Mouse (Mus musculus): ENCODE results near the gene Acsl3. TPM values are rescaled to one million over a fixed set of nuclear protein-coding genes. Genes with fewer than 3 reads are reported as not detected.

Acsl3 gene
- polyA plus RNA-seq, 1 experiment, result 22.0 TPM

- DNase-seq (ENCODE audit: low read depth), result no peak
Measured at GRCm38 (mm10) chr1:78742198-78742597, 84.6 kb downstream of the Acsl3 start.

GRCm38 (mm10) chr1:78743318-78743717 is 85.7 kb downstream of the Acsl3 start:
- no peak for DNase-seq (ENCODE audit: low read depth)

- DNase-seq (ENCODE audit: low read depth), result no peak
Measured at GRCm38 (mm10) chr1:78745230-78745777, 87.7 kb downstream of the Acsl3 start.

Other genes with a start within 250 kb of the Acsl3 start
- gene Farsb, start 168.9 kb upstream of the Acsl3 start, polyA plus RNA-seq (2012; rRNA removed), result 22.2 and 24.1 TPM in 2 replicates
- gene Mogat1, start 146.8 kb upstream of the Acsl3 start, polyA plus RNA-seq (2012; rRNA removed), result 29.1 and 35.3 TPM in 2 replicates
- 0.23 and 1.1 TPM in 2 replicates for gene BC035947, start 145.7 kb upstream of the Acsl3 start, polyA plus RNA-seq (2012; rRNA removed)
- gene Utp14b, start 213 bp downstream of the Acsl3 start, polyA plus RNA-seq (2012; rRNA removed), result 0.54 and 1.1 TPM in 2 replicates
- 4.0 and 5.6 TPM in 2 replicates for gene Kcne4, start 158.9 kb downstream of the Acsl3 start, polyA plus RNA-seq (2012; rRNA removed)

Data from gonadal fat pad, adult 2 months (tissue).